ENCODE assay signal across 8 mouse cellular contexts in the genomic region with DNA sequence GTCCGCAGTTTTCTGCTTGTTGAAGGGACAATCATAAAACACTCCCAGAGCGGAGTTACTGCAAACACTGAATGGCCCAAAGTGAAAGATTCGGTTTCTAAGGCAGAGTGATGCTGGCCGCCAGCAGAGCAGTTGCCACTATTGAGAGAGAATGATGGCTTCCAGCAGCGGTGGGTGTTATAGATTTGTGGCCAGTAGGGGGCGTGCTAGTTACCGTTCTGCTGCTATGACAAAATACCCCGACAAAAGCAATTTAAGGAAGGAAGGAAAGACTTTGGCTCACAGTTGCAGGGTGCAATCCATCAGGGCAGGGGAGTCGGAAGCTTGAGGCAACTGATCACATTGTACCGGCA.
DNase-seq lines count a peak whose midpoint lies in the region; ATAC-seq and TF ChIP-seq lines count a peak whose summit lies in the region.

No protein-coding gene starts in this region.

- no peak for TF ChIP-seq POLR2A in cerebellum, adult 2 months (IDR thresholded peaks at IDR 0.05; ENCODE audit: borderline replicate concordance, insufficient read depth, low read length)

- H3K4me1 ChIP-seq in cerebellum, adult 2 months (ENCODE audit: control insufficient read depth, insufficient read depth, low read length), result no peaks in the 10 kb centered on the region
- H3K4me1 ChIP-seq in E14TG2a.4 (replicated peaks; ENCODE audit: low read depth, low read length), result peaks cover 86% of the 10 kb centered on the region
- peaks cover 46% of the 10 kb centered on the region for H3K4me1 ChIP-seq in embryonic facial prominence, embryonic 10.5 days
- peaks cover 8% of the 10 kb centered on the region for H3K4me1 ChIP-seq in hindbrain, embryonic 12.5 days
- H3K4me1 ChIP-seq in limb, embryonic 12.5 days (replicated peaks), result peaks cover 34% of the 10 kb centered on the region
- H3K4me1 ChIP-seq in midbrain, embryonic 16.5 days (ENCODE audit: control insufficient read depth, insufficient read depth, low read length), result peaks cover 8% of the 10 kb centered on the region; the same call in 1 of the 2 replicates

- peak; percentile 4 to 16 for DNase-seq in cerebellum, adult 2 months
- DNase-seq in cerebellum, adult 18-20 months, result no peak
- peak; percentile 46 for DNase-seq in embryonic facial prominence, embryonic 10.5 days (ENCODE audit: low spot score)
- DNase-seq in thymus, postnatal 14 days, result peak; percentile 57

- no peaks in the 10 kb centered on the region for H3K27me3 ChIP-seq in cerebellum, adult 2 months (ENCODE audit: control insufficient read depth, insufficient read depth, low read length)
- H3K27me3 ChIP-seq in E14TG2a.4 (ENCODE audit: insufficient read depth, low read length), result 0 out of 2 replicates have a peak, but pooled peaks cover 2% of the 10 kb centered on the region
- peaks cover 22% of the 10 kb centered on the region; the same call in 1 of the 2 replicates for H3K27me3 ChIP-seq in embryonic facial prominence, embryonic 10.5 days (replicated peaks; ENCODE audit: low read depth, poor library complexity, severe bottlenecking)
- peaks cover 8% of the 10 kb centered on the region; the same call in 1 of the 2 replicates for H3K27me3 ChIP-seq in hindbrain, embryonic 12.5 days
- 0 out of 2 replicates have a peak, but pooled peaks cover 11% of the 10 kb centered on the region for H3K27me3 ChIP-seq in limb, embryonic 12.5 days
- no peaks in the 10 kb centered on the region for H3K27me3 ChIP-seq in midbrain, embryonic 16.5 days (ENCODE audit: control insufficient read depth, insufficient read depth, low read depth, low read length)

- WGBS in cerebellum, adult 2 months, result 44% methylated on average over 10 of the region's 10 CpGs
- WGBS in embryonic facial prominence, embryonic 10.5 days, result 38% methylated on average over 10 of the region's 10 CpGs
- WGBS in hindbrain, embryonic 12.5 days, result 44% methylated on average over 10 of the region's 10 CpGs
- 36% methylated on average over 10 of the region's 10 CpGs for WGBS in limb, embryonic 12.5 days
- WGBS in midbrain, embryonic 16.5 days, result 35% methylated on average over 10 of the region's 10 CpGs

- no peak overlapping the region for H3K27ac ChIP-seq in cerebellum, adult 2 months (ENCODE audit: insufficient read depth, low read length)
- H3K27ac ChIP-seq in embryonic facial prominence, embryonic 10.5 days (replicated peaks), result peak overlapping the region; percentile 82
- no peak overlapping the region for H3K27ac ChIP-seq in hindbrain, embryonic 12.5 days
- peak overlapping the region; percentile 59; the same call in 1 of the 2 replicates for H3K27ac ChIP-seq in limb, embryonic 12.5 days
- H3K27ac ChIP-seq in midbrain, embryonic 16.5 days (ENCODE audit: low read length), result no peak overlapping the region

- H3K4me3 ChIP-seq in cerebellum, adult 2 months (replicated peaks; ENCODE audit: insufficient read depth, low read depth, low read length), result no peak overlapping the region
- H3K4me3 ChIP-seq in E14TG2a.4 (replicated peaks; ENCODE audit: low read length), result peak overlapping the region; percentile 60
- H3K4me3 ChIP-seq in embryonic facial prominence, embryonic 10.5 days, result peak overlapping the region; percentile 49
- H3K4me3 ChIP-seq in hindbrain, embryonic 12.5 days, result no peak overlapping the region
- no peak overlapping the region for H3K4me3 ChIP-seq in limb, embryonic 12.5 days (replicated peaks)
- H3K4me3 ChIP-seq in midbrain, embryonic 16.5 days (ENCODE audit: low read depth, low read length), result no peak overlapping the region; the same call in 1 of the 2 replicates

- no peak for TF ChIP-seq CTCF in cerebellum, adult 2 months (IDR thresholded peaks at IDR 0.05; ENCODE audit: borderline replicate concordance, insufficient read depth, low read depth, low read length)
- peak; percentile 77 for TF ChIP-seq CTCF in E14TG2a.4 (conservative IDR thresholded peaks at IDR 0.05; ENCODE audit: low read length)

- H3K9ac ChIP-seq in hindbrain, embryonic 12.5 days, result no peak overlapping the region
- no peak overlapping the region for H3K9ac ChIP-seq in limb, embryonic 12.5 days (replicated peaks)
- H3K9ac ChIP-seq in midbrain, embryonic 16.5 days (ENCODE audit: low read depth, low read length), result no peak overlapping the region

- H3K4me2 ChIP-seq in hindbrain, embryonic 12.5 days (replicated peaks), result peak overlapping the region; percentile 55
- H3K4me2 ChIP-seq in limb, embryonic 12.5 days, result peak overlapping the region; percentile 60
- H3K4me2 ChIP-seq in midbrain, embryonic 16.5 days (ENCODE audit: low read length), result peak overlapping the region; percentile 63

- no peaks in the 10 kb centered on the region for H3K9me3 ChIP-seq in E14TG2a.4 (ENCODE audit: low read length)
- peaks cover 5% of the 10 kb centered on the region; the same call in 1 of the 2 replicates for H3K9me3 ChIP-seq in embryonic facial prominence, embryonic 10.5 days
- 0 out of 2 replicates have a peak, but pooled peaks cover 4% of the 10 kb centered on the region for H3K9me3 ChIP-seq in hindbrain, embryonic 12.5 days (replicated peaks)
- H3K9me3 ChIP-seq in limb, embryonic 12.5 days, result peaks cover 4% of the 10 kb centered on the region; the same call in 1 of the 2 replicates
- no peaks in the 10 kb centered on the region for H3K9me3 ChIP-seq in midbrain, embryonic 16.5 days (replicated peaks; ENCODE audit: control insufficient read depth, low read length, poor library complexity, severe bottlenecking)

- ATAC-seq in hindbrain, embryonic 12.5 days (ENCODE audit: low FRiP score), result no peak
- ATAC-seq in limb, embryonic 12.5 days (ENCODE audit: insufficient number of reproducible peaks, insufficient read depth, low FRiP score, low TSS enrichment, low read depth), result no peak
- 0 out of 2 replicates have a peak, but pooled peaks have one; percentile 34 for ATAC-seq in midbrain, embryonic 16.5 days

- no peaks in the 10 kb centered on the region for H3K36me3 ChIP-seq in E14TG2a.4 (ENCODE audit: insufficient read depth, low read length)
- no peaks in the 10 kb centered on the region for H3K36me3 ChIP-seq in embryonic facial prominence, embryonic 10.5 days (replicated peaks)
- H3K36me3 ChIP-seq in hindbrain, embryonic 12.5 days, result no peaks in the 10 kb centered on the region
- H3K36me3 ChIP-seq in limb, embryonic 12.5 days, result no peaks in the 10 kb centered on the region
- H3K36me3 ChIP-seq in midbrain, embryonic 16.5 days (ENCODE audit: control insufficient read depth, insufficient read depth, low read length), result no peaks in the 10 kb centered on the region

Comparison
In these comparisons a context has a peak if more than half of its experiments do, and no peak if none do; other contexts are left out.
1. DNase-seq: peak in cerebellum, adult 2 months (2 of 2), embryonic facial prominence, embryonic 10.5 days (single experiment) and thymus, postnatal 14 days (single experiment); none in cerebellum, adult 18-20 months (0 of 2).
2. H3K27ac ChIP-seq: peak in embryonic facial prominence, embryonic 10.5 days (single experiment) and limb, embryonic 12.5 days (single experiment); none in cerebellum, adult 2 months (single experiment), hindbrain, embryonic 12.5 days (single experiment) and midbrain, embryonic 16.5 days (single experiment).
3. H3K4me3 ChIP-seq: peak in E14TG2a.4 (single experiment) and embryonic facial prominence, embryonic 10.5 days (single experiment); none in cerebellum, adult 2 months (single experiment), hindbrain, embryonic 12.5 days (single experiment), limb, embryonic 12.5 days (single experiment) and midbrain, embryonic 16.5 days (single experiment).
4. Peak in every context shown above with its lines, with median percentiles within 50 percentile points of each other: H3K4me2 ChIP-seq.